8 mouse cellular contexts compared by ENCODE assay signal in the genomic region with DNA sequence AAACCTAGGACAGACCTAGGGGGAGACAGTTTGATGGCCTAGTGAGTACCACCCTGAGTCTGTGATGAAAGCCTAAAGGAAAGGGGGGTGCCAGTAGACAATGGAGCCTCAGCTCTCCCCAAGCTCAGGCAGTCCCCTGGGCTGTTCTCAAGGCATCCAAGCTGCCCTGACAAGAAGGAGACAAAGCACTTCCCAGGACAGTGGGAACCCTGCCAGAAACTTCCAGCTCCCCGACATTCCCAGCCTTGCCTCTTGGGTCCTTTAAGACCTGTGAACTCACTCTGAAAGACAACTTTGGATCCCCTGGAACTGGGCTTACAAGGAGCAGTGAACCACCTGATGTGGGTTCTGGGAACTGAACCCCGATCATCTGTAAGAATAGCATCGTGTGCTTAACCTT.
DNase-seq lines count a peak whose midpoint lies in the region; ATAC-seq and TF ChIP-seq lines count a peak whose summit lies in the region.

No protein-coding gene starts in this region.

- TF ChIP-seq CTCF in forebrain, postnatal 0 days (IDR thresholded peaks at IDR 0.05; ENCODE audit: low read depth): no peak
- TF ChIP-seq CTCF in kidney, adult 2 months (conservative IDR thresholded peaks at IDR 0.05; ENCODE audit: insufficient read depth, insufficient read length, low read depth, low read length): no peak
- TF ChIP-seq CTCF in heart, postnatal 0 days (IDR thresholded peaks at IDR 0.05; ENCODE audit: low read depth): no peak

- no peak for ATAC-seq in forebrain, postnatal 0 days
- ATAC-seq in kidney, embryonic 16.5 days (ENCODE audit: low FRiP score, low TSS enrichment): no peak
- ATAC-seq in heart, postnatal 0 days (ENCODE audit: insufficient read depth, low read depth): no peak
- ATAC-seq in limb, embryonic 14.5 days (ENCODE audit: low FRiP score, low read depth): no peak

- H3K9me3 ChIP-seq in forebrain, embryonic 10.5 days: no peaks in the 10 kb centered on the region
- no peaks in the 10 kb centered on the region for H3K9me3 ChIP-seq in forebrain, postnatal 0 days (ENCODE audit: low read length)
- no peaks in the 10 kb centered on the region for H3K9me3 ChIP-seq in kidney, embryonic 16.5 days (ENCODE audit: low read length)
- H3K9me3 ChIP-seq in heart, postnatal 0 days (replicated peaks; ENCODE audit: control insufficient read depth, low read length): no peaks in the 10 kb centered on the region
- H3K9me3 ChIP-seq in limb, embryonic 14.5 days (ENCODE audit: control insufficient read depth, low read length): no peaks in the 10 kb centered on the region

- H3K27me3 ChIP-seq in forebrain, embryonic 10.5 days (ENCODE audit: poor library complexity, severe bottlenecking): peaks cover 77% of the 10 kb centered on the region
- no peaks in the 10 kb centered on the region for H3K27me3 ChIP-seq in forebrain, postnatal 0 days (ENCODE audit: insufficient read depth, low read length)
- H3K27me3 ChIP-seq in kidney, embryonic 16.5 days (ENCODE audit: insufficient read depth, low read length): peaks cover 11% of the 10 kb centered on the region; the same call in 1 of the 2 replicates
- H3K27me3 ChIP-seq in kidney, adult 2 months (replicated peaks; ENCODE audit: control insufficient read depth, insufficient read depth, low read length): no peaks in the 10 kb centered on the region
- H3K27me3 ChIP-seq in heart, postnatal 0 days (ENCODE audit: control insufficient read depth, insufficient read depth, low read length): 0 out of 2 replicates have a peak, but pooled peaks cover 6% of the 10 kb centered on the region
- no peaks in the 10 kb centered on the region for H3K27me3 ChIP-seq in limb, embryonic 14.5 days (ENCODE audit: control insufficient read depth, insufficient read depth, low read length)

- H3K9ac ChIP-seq in forebrain, postnatal 0 days: no peak overlapping the region
- H3K9ac ChIP-seq in kidney, embryonic 16.5 days (replicated peaks; ENCODE audit: low read length): 0 out of 2 replicates have a peak overlapping the region, but pooled peaks have one; percentile 11
- H3K9ac ChIP-seq in heart, postnatal 0 days (replicated peaks; ENCODE audit: low read depth, low read length): no peak overlapping the region
- 0 out of 2 replicates have a peak overlapping the region, but pooled peaks have one; percentile 31 for H3K9ac ChIP-seq in limb, embryonic 14.5 days (ENCODE audit: low read depth, low read length, severe bottlenecking)

- no peaks in the 10 kb centered on the region for H3K36me3 ChIP-seq in forebrain, embryonic 10.5 days (replicated peaks)
- H3K36me3 ChIP-seq in forebrain, postnatal 0 days (ENCODE audit: insufficient read depth): no peaks in the 10 kb centered on the region
- no peaks in the 10 kb centered on the region for H3K36me3 ChIP-seq in kidney, embryonic 16.5 days (ENCODE audit: insufficient read depth, low read length)
- H3K36me3 ChIP-seq in kidney, adult 2 months (ENCODE audit: control insufficient read depth, insufficient read depth, low read length): no peaks in the 10 kb centered on the region
- H3K36me3 ChIP-seq in heart, postnatal 0 days (replicated peaks; ENCODE audit: control insufficient read depth, insufficient read depth, low read length): no peaks in the 10 kb centered on the region
- H3K36me3 ChIP-seq in limb, embryonic 14.5 days (ENCODE audit: control insufficient read depth, insufficient read depth, low read length): no peaks in the 10 kb centered on the region

- peaks cover 51% of the 10 kb centered on the region for H3K4me1 ChIP-seq in forebrain, embryonic 10.5 days
- H3K4me1 ChIP-seq in forebrain, postnatal 0 days (ENCODE audit: insufficient read depth): peaks cover 27% of the 10 kb centered on the region
- H3K4me1 ChIP-seq in kidney, embryonic 16.5 days (ENCODE audit: insufficient read depth, low read length): peaks cover 45% of the 10 kb centered on the region
- no peaks in the 10 kb centered on the region; the same call in 1 of the 2 replicates for H3K4me1 ChIP-seq in kidney, adult 2 months (ENCODE audit: control insufficient read depth, insufficient read depth, low read length)
- H3K4me1 ChIP-seq in heart, postnatal 0 days (ENCODE audit: control insufficient read depth, insufficient read depth): peaks cover 41% of the 10 kb centered on the region
- peaks cover 47% of the 10 kb centered on the region for H3K4me1 ChIP-seq in limb, embryonic 14.5 days (ENCODE audit: control insufficient read depth, insufficient read depth, low read length)

- no peak for TF ChIP-seq EP300 in heart, postnatal 0 days (IDR thresholded peaks at IDR 0.05; ENCODE audit: low read depth)

- no peak for DNase-seq in forebrain, embryonic 10.5 days (ENCODE audit: extremely low spot score, low spot score)
- no peak for DNase-seq in forebrain, postnatal 0 days
- DNase-seq in kidney, adult 2 months: no peak
- no peak for DNase-seq in heart, postnatal 0 days (ENCODE audit: low spot score)
- no peak for DNase-seq in limb, embryonic 14.5 days (ENCODE audit: low spot score)
- no peak for DNase-seq in embryo, embryonic 9.5 days (ENCODE audit: extremely low spot score)
- DNase-seq in thymus, postnatal 0 days (ENCODE audit: low spot score): no peak

- H3K4me2 ChIP-seq in forebrain, postnatal 0 days (ENCODE audit: low read depth): no peak overlapping the region; the same call in 1 of the 2 replicates
- no peak overlapping the region for H3K4me2 ChIP-seq in kidney, embryonic 16.5 days (replicated peaks; ENCODE audit: low read depth, low read length)
- H3K4me2 ChIP-seq in heart, postnatal 0 days (ENCODE audit: low read depth, low read length): no peak overlapping the region
- H3K4me2 ChIP-seq in limb, embryonic 14.5 days (replicated peaks; ENCODE audit: low read depth, low read length, severe bottlenecking): no peak overlapping the region

- H3K4me3 ChIP-seq in forebrain, embryonic 10.5 days: no peak overlapping the region
- H3K4me3 ChIP-seq in forebrain, postnatal 0 days (ENCODE audit: low read depth, low read length): no peak overlapping the region
- no peak overlapping the region for H3K4me3 ChIP-seq in kidney, embryonic 16.5 days (ENCODE audit: low read length)
- H3K4me3 ChIP-seq in kidney, adult 2 months (ENCODE audit: insufficient read depth, low read depth, low read length): no peak overlapping the region
- H3K4me3 ChIP-seq in heart, postnatal 0 days (ENCODE audit: low read depth, low read length): no peak overlapping the region
- no peak overlapping the region for H3K4me3 ChIP-seq in limb, embryonic 14.5 days (replicated peaks; ENCODE audit: low read length)

- peak overlapping the region; percentile 53 for H3K27ac ChIP-seq in forebrain, embryonic 10.5 days
- H3K27ac ChIP-seq in forebrain, postnatal 0 days (ENCODE audit: low read depth, low read length): no peak overlapping the region
- peak overlapping the region; percentile 23; the same call in 1 of the 2 replicates for H3K27ac ChIP-seq in kidney, embryonic 16.5 days (ENCODE audit: low read length)
- no peak overlapping the region for H3K27ac ChIP-seq in kidney, adult 2 months (ENCODE audit: insufficient read depth, low read depth, low read length)
- H3K27ac ChIP-seq in heart, postnatal 0 days (ENCODE audit: low read depth): peak overlapping the region; percentile 43; the same call in 1 of the 2 replicates
- no peak overlapping the region for H3K27ac ChIP-seq in limb, embryonic 14.5 days (replicated peaks; ENCODE audit: low read depth, low read length)

- WGBS in forebrain, embryonic 10.5 days: 88% methylated on average over 3 of the region's 3 CpGs
- WGBS in forebrain, postnatal 0 days: 68% methylated on average over 3 of the region's 3 CpGs
- 81% methylated on average over 3 of the region's 3 CpGs for WGBS in kidney, embryonic 16.5 days
- 76% methylated on average over 3 of the region's 3 CpGs for WGBS in kidney, adult 2 months
- 63% methylated on average over 3 of the region's 3 CpGs for WGBS in heart, postnatal 0 days
- WGBS in limb, embryonic 14.5 days: 63% methylated on average over 3 of the region's 3 CpGs

- no peak for TF ChIP-seq POLR2A in kidney, adult 2 months (IDR thresholded peaks at IDR 0.05; ENCODE audit: low read depth, low read length)
- no peak for TF ChIP-seq POLR2A in limb, embryonic 14.5 days (IDR thresholded peaks at IDR 0.05; ENCODE audit: borderline replicate concordance, extremely low read depth, insufficient read depth, insufficient read length)

Comparison
In these comparisons a context has a peak if more than half of its experiments do, and no peak if none do; other contexts are left out.
1. H3K27ac ChIP-seq: peak in forebrain, embryonic 10.5 days (single experiment), kidney, embryonic 16.5 days (single experiment) and heart, postnatal 0 days (single experiment); none in forebrain, postnatal 0 days (single experiment), kidney, adult 2 months (single experiment) and limb, embryonic 14.5 days (single experiment).
2. H3K9ac ChIP-seq: peak in kidney, embryonic 16.5 days (single experiment) and limb, embryonic 14.5 days (single experiment); none in forebrain, postnatal 0 days (single experiment) and heart, postnatal 0 days (single experiment).